Mouse (Mus musculus) forebrain, embryonic 16.5 days (tissue): Measurements from ENCODE around the gene Flnc. TPM values are rescaled to one million over a fixed set of nuclear protein-coding genes. Genes with fewer than 3 reads are reported as not detected.

Experiments used
- ATAC-seq: fragments of 200-750 bp; cut with Nextera tagmentation; 2 replicates; pipeline ENCODE4 v1.8.0; 2017; ENCODE audit warnings: mild to moderate bottlenecking, moderate library complexity
- H3K27ac ChIP-seq: fragments of 300-500 bp; sonication (generic); 2 replicates; pipeline ENCODE4 v1.5.1; 2014; ENCODE audit warnings: low read length, control low read depth
- H3K27me3 ChIP-seq: fragments of 300-500 bp; sonication (generic); replicated peaks from 2 replicates; pipeline ENCODE4 v1.6.1; 2014; ENCODE audit warnings: low read length; ENCODE audit not compliant: control insufficient read depth, insufficient read depth
- H3K36me3 ChIP-seq: fragments of 300-500 bp; sonication (generic); 2 replicates; pipeline ENCODE4 v1.6.1; 2014; ENCODE audit not compliant: control insufficient read depth, insufficient read depth
- H3K4me1 ChIP-seq: fragments of 300-500 bp; sonication (generic); replicated peaks from 2 replicates; pipeline ENCODE4 v1.6.1; 2014; ENCODE audit warnings: low read length; ENCODE audit not compliant: control insufficient read depth, insufficient read depth
- H3K4me2 ChIP-seq: fragments of 300-500 bp; sonication (generic); 2 replicates; pipeline ENCODE4 v1.6.1; 2014; ENCODE audit warnings: mild to moderate bottlenecking, low read length, control low read depth
- H3K4me3 ChIP-seq: fragments of 300-500 bp; sonication (generic); replicated peaks from 2 replicates; pipeline ENCODE4 v1.5.1; 2014; ENCODE audit warnings: mild to moderate bottlenecking, low read length, control low read depth
- H3K9ac ChIP-seq: fragments of 300-500 bp; sonication (generic); replicated peaks from 2 replicates; pipeline ENCODE4 v1.6.1; 2014; ENCODE audit warnings: low read depth, low read length, control low read depth
- H3K9me3 ChIP-seq: fragments of 300-500 bp; sonication (generic); 2 replicates; pipeline ENCODE4 v1.6.1; 2016; ENCODE audit warnings: low read length; ENCODE audit not compliant: control insufficient read depth
- WGBS: fragments of 180-500 bp; shearing (Covaris S2); extraction: QIAGEN DNeasy Blood & Tissue Kit; methylation state at CpG from one replicate; pipeline ENCODE4 v1.1.7; 2014; 5-methylcytosine and 5-hydroxymethylcytosine counted together
- polyA plus RNA-seq: library from polyadenylated mRNA; unstranded; fragments of >200 nt; fragmentation: Nextera tagmentation; extraction: Ambion mirVana; gene quantifications from 2 replicates; pipeline ENCODE4 v1.2.1, GENCODE M21; 2015

The Flnc gene
- polyA plus RNA-seq, 1 experiment from 2014 or later: 2.0 TPM

DNA sequence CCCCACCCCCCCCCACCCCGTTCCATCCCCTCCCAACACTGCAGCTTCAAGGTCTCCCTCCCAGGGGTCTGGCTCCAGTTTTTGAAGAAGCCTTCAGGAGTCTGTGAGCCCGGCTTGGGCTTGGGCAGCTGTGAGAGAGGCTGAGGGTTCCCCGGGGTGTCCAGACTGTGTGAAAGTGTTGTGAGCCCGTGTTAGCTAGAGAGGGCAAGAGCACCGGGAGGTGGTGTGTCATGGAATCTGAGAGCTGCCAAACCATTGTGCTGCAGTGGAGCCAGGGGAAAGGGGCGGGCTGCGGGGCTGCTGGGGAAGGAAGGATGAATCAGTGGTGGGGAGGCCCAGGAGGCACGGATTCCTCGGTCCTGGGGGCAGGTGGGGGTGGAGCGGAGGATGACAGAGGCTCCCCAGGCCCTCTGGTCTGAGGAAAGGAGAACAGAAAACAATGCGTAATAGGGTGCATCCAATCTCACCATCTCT, 3.4 kb downstream of the Flnc start:
- H3K4me3 ChIP-seq: no peak overlapping the region
- peaks cover 18% of the 10 kb centered on the region for H3K27me3 ChIP-seq
- no peaks in the 10 kb centered on the region for H3K36me3 ChIP-seq
- ATAC-seq: 0 out of 2 replicates have a peak, but pooled peaks have one; percentile 17
- H3K9me3 ChIP-seq: no peaks in the 10 kb centered on the region
- H3K4me1 ChIP-seq: peaks cover 34% of the 10 kb centered on the region
- H3K9ac ChIP-seq: no peak overlapping the region
- no peak overlapping the region for H3K4me2 ChIP-seq
- 4% methylated on average over 11 of the region's 11 CpGs for WGBS
- H3K27ac ChIP-seq: no peak overlapping the region

- H3K4me2 ChIP-seq: no peak overlapping the region
- no peak overlapping the region for H3K27ac ChIP-seq
- ATAC-seq: no peak
- peaks cover 5% of the 10 kb centered on the region for H3K27me3 ChIP-seq
- no peaks in the 10 kb centered on the region for H3K36me3 ChIP-seq
- 80% methylated on average over 4 of the region's 4 CpGs for WGBS
- no peaks in the 10 kb centered on the region for H3K9me3 ChIP-seq
- H3K4me1 ChIP-seq: peaks cover 19% of the 10 kb centered on the region
- no peak overlapping the region for H3K4me3 ChIP-seq
- H3K9ac ChIP-seq: no peak overlapping the region
These were observed 6.2 kb downstream of the Flnc start for GRCm38 (mm10) chr6:29439251-29439650.

DNA sequence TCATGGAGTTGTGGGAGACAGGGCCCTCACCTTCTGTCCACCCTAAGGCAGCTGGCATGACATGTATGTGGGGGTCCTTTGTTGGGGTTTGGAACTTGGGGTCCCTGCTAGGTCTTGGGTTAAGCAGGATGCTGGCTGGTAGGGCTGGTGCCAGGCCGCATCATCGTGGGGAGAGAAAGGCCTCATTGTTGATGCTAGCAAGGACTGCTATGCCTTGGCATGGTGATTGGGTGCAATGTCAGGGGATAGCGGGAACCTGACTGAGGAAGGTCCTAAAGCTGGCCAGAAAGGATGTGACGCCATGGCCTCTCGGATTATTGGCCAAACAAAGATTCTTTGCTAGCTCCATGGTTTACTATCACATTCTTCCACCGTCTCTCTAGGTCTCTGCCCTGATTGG, 6.7 kb downstream of the Flnc start:
- no peaks in the 10 kb centered on the region for H3K36me3 ChIP-seq
- H3K4me3 ChIP-seq: no peak overlapping the region
- H3K27me3 ChIP-seq: no peaks in the 10 kb centered on the region; the same call in 1 of the 2 replicates
- no peak for ATAC-seq
- no peak overlapping the region for H3K4me2 ChIP-seq
- H3K9me3 ChIP-seq: no peaks in the 10 kb centered on the region
- 89% methylated on average over 6 of the region's 6 CpGs for WGBS
- no peak overlapping the region for H3K9ac ChIP-seq
- H3K4me1 ChIP-seq: peaks cover 19% of the 10 kb centered on the region
- H3K27ac ChIP-seq: no peak overlapping the region

DNA sequence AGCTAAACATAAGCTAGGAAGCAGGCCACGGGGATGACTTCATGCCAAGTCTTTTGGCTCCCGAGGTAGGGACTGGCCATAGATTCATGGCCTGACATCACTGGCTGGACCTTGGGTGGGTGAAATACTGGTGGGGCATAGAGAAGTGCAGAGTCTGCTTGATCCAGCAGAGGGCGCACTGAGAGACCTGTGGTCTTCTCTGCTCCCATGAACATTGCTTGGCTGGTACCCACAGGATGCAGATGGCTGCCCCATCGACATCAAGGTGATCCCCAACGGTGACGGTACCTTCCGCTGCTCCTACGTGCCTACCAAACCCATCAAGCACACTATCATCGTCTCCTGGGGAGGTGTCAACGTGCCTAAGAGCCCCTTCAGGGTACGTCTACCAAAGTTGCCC, 11.7 kb downstream of the Flnc start:
- H3K9me3 ChIP-seq: no peaks in the 10 kb centered on the region
- H3K36me3 ChIP-seq: no peaks in the 10 kb centered on the region
- no peak overlapping the region for H3K4me3 ChIP-seq
- no peaks in the 10 kb centered on the region for H3K27me3 ChIP-seq
- WGBS: 72% methylated on average over 11 of the region's 11 CpGs
- no peak for ATAC-seq
- H3K9ac ChIP-seq: no peak overlapping the region
- no peak overlapping the region for H3K27ac ChIP-seq
- H3K4me2 ChIP-seq: no peak overlapping the region
- no peaks in the 10 kb centered on the region for H3K4me1 ChIP-seq

DNA sequence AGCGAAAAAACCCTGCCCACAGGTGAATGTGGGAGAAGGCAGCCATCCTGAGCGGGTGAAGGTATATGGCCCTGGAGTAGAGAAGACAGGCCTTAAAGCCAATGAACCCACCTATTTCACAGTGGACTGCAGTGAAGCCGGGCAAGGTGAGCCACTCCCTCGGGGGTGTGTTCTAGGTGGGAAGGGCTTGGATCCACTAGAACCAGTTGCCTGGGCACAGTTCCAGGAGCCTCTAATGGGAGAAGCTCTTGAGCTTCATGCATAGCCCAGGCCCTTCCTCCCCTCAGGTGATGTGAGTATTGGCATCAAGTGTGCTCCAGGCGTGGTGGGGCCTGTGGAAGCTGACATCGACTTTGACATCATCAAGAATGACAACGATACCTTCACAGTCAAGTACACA, 12.3 kb downstream of the Flnc start:
- H3K27me3 ChIP-seq: no peaks in the 10 kb centered on the region
- ATAC-seq: no peak
- 95% methylated on average over 7 of the region's 7 CpGs for WGBS
- no peak overlapping the region for H3K27ac ChIP-seq
- H3K36me3 ChIP-seq: no peaks in the 10 kb centered on the region
- no peaks in the 10 kb centered on the region for H3K4me1 ChIP-seq
- no peak overlapping the region for H3K9ac ChIP-seq
- H3K9me3 ChIP-seq: no peaks in the 10 kb centered on the region
- H3K4me2 ChIP-seq: no peak overlapping the region
- H3K4me3 ChIP-seq: no peak overlapping the region

DNA sequence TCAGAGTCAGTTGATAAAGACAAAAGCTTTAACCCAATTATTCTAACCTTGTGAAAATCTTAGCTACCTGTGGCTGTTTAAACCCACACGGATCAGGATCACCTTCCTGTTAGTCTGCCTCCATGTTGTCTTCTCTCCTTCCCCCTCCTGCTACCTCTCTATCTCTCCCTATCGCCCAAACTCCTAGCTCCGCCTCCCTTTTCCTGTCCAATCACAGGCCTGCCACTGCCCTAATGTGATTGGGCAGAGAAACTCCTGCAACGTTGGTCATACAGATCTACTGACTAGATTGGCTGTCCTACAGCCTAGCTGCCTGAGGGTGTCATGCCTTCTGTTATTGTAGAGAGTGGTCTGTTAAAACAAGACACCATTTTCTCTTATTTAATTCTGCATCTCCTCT, 16.8 kb downstream of the Flnc start:
- Histone ChIP-seq H3K27ac (no peak overlapping the region), H3K4me1 (no peaks in the 10 kb centered on the region), H3K4me3 (no peak overlapping the region), H3K36me3 (no peaks in the 10 kb centered on the region), H3K4me2 (no peak overlapping the region), H3K9ac (no peak overlapping the region), H3K9me3 (no peaks in the 10 kb centered on the region), H3K27me3 (no peaks in the 10 kb centered on the region)
- ATAC-seq: no peak
- WGBS: 31% methylated on average over 4 of the region's 4 CpGs

GRCm38 (mm10) chr6:29450667-29451066, 17.6 kb downstream of the Flnc start:
- 93% methylated on average over 6 of the region's 6 CpGs for WGBS
- no peak overlapping the region for H3K27ac ChIP-seq
- no peak for ATAC-seq

GRCm38 (mm10) chr6:29461502-29461901, 28.4 kb downstream of the Flnc start:
- ATAC-seq: no peak
- Histone ChIP-seq H3K4me2 (no peak overlapping the region), H3K9me3 (no peaks in the 10 kb centered on the region), H3K4me1 (no peaks in the 10 kb centered on the region), H3K4me3 (no peak overlapping the region), H3K9ac (no peak overlapping the region), H3K27me3 (no peaks in the 10 kb centered on the region), H3K36me3 (no peaks in the 10 kb centered on the region), H3K27ac (no peak overlapping the region)
- 56% methylated on average over 7 of the region's 7 CpGs for WGBS

More at GRCm38 (mm10) chr6:29450667-29451066, 17.6 kb downstream of the Flnc start:
- H3K27me3 ChIP-seq: no peaks in the 10 kb centered on the region
- H3K36me3 ChIP-seq: no peaks in the 10 kb centered on the region
- H3K4me3 ChIP-seq: no peak overlapping the region
- H3K9ac ChIP-seq: no peak overlapping the region
- no peaks in the 10 kb centered on the region for H3K9me3 ChIP-seq
- H3K4me2 ChIP-seq: no peak overlapping the region
- H3K4me1 ChIP-seq: no peaks in the 10 kb centered on the region

GRCm38 (mm10) chr6:29463388-29463787, 30.3 kb downstream of the Flnc start:
- peaks cover 2% of the 10 kb centered on the region for H3K4me1 ChIP-seq
- ATAC-seq: no peak
- 76% methylated on average over 3 of the region's 3 CpGs for WGBS

More at GRCm38 (mm10) chr6:29463388-29463787, 30.3 kb downstream of the Flnc start:
- H3K4me3 ChIP-seq: no peak overlapping the region
- no peak overlapping the region for H3K9ac ChIP-seq
- no peak overlapping the region for H3K4me2 ChIP-seq
- H3K36me3 ChIP-seq: no peaks in the 10 kb centered on the region
- no peak overlapping the region for H3K27ac ChIP-seq
- no peaks in the 10 kb centered on the region for H3K27me3 ChIP-seq
- no peaks in the 10 kb centered on the region for H3K9me3 ChIP-seq
